In the genomic region with DNA sequence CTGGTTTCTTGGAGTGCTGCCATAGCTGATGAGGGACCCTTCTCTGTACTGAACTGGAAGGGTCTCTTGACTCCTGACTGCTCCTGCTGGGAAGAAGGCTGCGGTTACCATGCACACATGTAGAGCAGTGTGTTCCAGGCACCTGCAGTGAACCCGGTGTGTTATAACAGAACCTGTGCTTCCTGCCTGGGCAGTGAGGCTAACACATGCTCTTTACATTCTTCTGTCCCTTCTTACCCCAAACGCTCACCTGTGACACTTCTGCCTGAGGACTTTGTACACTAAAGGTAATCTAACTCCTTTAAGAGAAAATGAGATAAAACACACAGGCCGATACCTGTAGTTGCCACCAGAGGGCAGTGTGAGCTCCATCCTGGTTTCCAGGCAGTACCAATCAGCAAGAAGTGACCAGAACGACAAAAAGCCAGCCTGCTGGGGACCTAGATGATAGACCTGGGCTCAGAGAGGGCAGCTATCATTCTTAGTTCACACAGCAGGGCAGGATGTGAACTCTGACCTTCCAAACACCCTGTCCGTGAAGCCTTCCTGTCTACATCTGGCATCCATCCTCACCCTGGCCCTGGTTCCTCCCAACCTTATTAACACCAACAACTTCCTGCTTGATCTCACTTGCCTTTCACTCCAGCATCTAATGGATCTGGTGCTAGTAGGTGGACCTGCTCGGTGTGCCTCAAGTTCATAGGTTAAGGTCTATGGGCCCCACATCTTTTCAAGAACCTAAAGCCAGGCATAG, we compare ENCODE assay signal across 8 mouse cellular contexts. TPM values are rescaled to one million over a fixed set of nuclear protein-coding genes. Genes with fewer than 3 reads are reported as not detected.
DNase-seq lines count a peak whose midpoint lies in the region; ATAC-seq and TF ChIP-seq lines count a peak whose summit lies in the region.

No protein-coding gene starts in this region.

- no peak for DNase-seq in testis, postnatal 14 days (ENCODE audit: low spot score)
- DNase-seq in gastrocnemius, adult 8-10 months (ENCODE audit: low spot score in 2 of 2) = peak; percentile 60 to 63
- peak; percentile 77 for DNase-seq in left cerebral cortex, postnatal 4 days

- WGBS in intestine, postnatal 0 days = 24% methylated on average over 7 of the region's 7 CpGs
- 30% methylated on average over 7 of the region's 7 CpGs for WGBS in stomach, embryonic 14.5 days

- peak; percentile 59 for ATAC-seq in intestine, postnatal 0 days
- ATAC-seq in monocyte, adult 5-6 weeks (replicated peaks; ENCODE audit: insufficient number of reproducible peaks, low FRiP score, low TSS enrichment, poor library complexity, severe bottlenecking) = peak; percentile 57
- peak; percentile 35; the same call in 1 of the 2 replicates for ATAC-seq in stomach, embryonic 14.5 days (ENCODE audit: insufficient number of reproducible peaks, insufficient read depth, low FRiP score, low read depth)

- H3K36me3 ChIP-seq in testis, adult 2 months (ENCODE audit: control insufficient read depth, insufficient read depth, low read length) = no peaks in the 10 kb centered on the region
- H3K36me3 ChIP-seq in intestine, postnatal 0 days (ENCODE audit: control insufficient read depth, insufficient read depth) = no peaks in the 10 kb centered on the region
- no peaks in the 10 kb centered on the region for H3K36me3 ChIP-seq in stomach, embryonic 14.5 days (ENCODE audit: control insufficient read depth, insufficient read depth, low read length)

- no peak for TF ChIP-seq POLR2A in testis, adult 2 months (IDR thresholded peaks at IDR 0.05; ENCODE audit: control insufficient read depth, low read depth, low read length)
- TF ChIP-seq POLR2A in cortical plate, adult 2 months (IDR thresholded peaks at IDR 0.05; ENCODE audit: extremely low read depth, insufficient read depth, low read length) = no peak

- H3K4me2 ChIP-seq in intestine, postnatal 0 days (replicated peaks; ENCODE audit: low read depth) = no peak overlapping the region
- no peak overlapping the region for H3K4me2 ChIP-seq in stomach, embryonic 14.5 days (replicated peaks; ENCODE audit: low read depth, low read length)

- peak; percentile 78; the same call in 1 of the 2 replicates for TF ChIP-seq CTCF in testis, adult 2 months (IDR thresholded peaks at IDR 0.05; ENCODE audit: control insufficient read depth, insufficient read depth, insufficient replicate concordance, low read depth, low read length)
- peak; percentile 94 for TF ChIP-seq CTCF in cortical plate, adult 2 months (IDR thresholded peaks at IDR 0.05; ENCODE audit: extremely low read depth, insufficient read depth, low read length)
- TF ChIP-seq CTCF in intestine, postnatal 0 days (IDR thresholded peaks at IDR 0.05; ENCODE audit: low read depth) = peak; percentile 94

- H3K9me3 ChIP-seq in intestine, postnatal 0 days (ENCODE audit: control insufficient read depth) = no peaks in the 10 kb centered on the region
- no peaks in the 10 kb centered on the region for H3K9me3 ChIP-seq in stomach, embryonic 14.5 days (ENCODE audit: control insufficient read depth, low read depth, low read length)

- intact Hi-C loops in left cerebral cortex, postnatal 4 days (cut with DNase I) = no loop called here

- peaks cover 10% of the 10 kb centered on the region for H3K4me1 ChIP-seq in testis, adult 2 months (ENCODE audit: control insufficient read depth, insufficient read depth, low read length)
- peaks cover 2% of the 10 kb centered on the region; the same call in 1 of the 2 replicates for H3K4me1 ChIP-seq in cortical plate, adult 2 months (ENCODE audit: control insufficient read depth, insufficient read depth, low read length)
- no peaks in the 10 kb centered on the region for H3K4me1 ChIP-seq in intestine, postnatal 0 days (replicated peaks; ENCODE audit: control insufficient read depth, insufficient read depth, low read length)
- H3K4me1 ChIP-seq in stomach, embryonic 14.5 days (ENCODE audit: control insufficient read depth, insufficient read depth, low read length) = peaks cover 4% of the 10 kb centered on the region; the same call in 1 of the 2 replicates

- no peak overlapping the region for H3K4me3 ChIP-seq in testis, adult 2 months (ENCODE audit: control insufficient read depth, low read depth, low read length)
- H3K4me3 ChIP-seq in cortical plate, adult 2 months (ENCODE audit: insufficient read depth, low read length) = no peak overlapping the region
- H3K4me3 ChIP-seq in intestine, postnatal 0 days (ENCODE audit: low read depth, low read length) = no peak overlapping the region
- no peak overlapping the region for H3K4me3 ChIP-seq in stomach, embryonic 14.5 days (ENCODE audit: low read depth, low read length)

- no peaks in the 10 kb centered on the region for H3K27me3 ChIP-seq in testis, adult 2 months (ENCODE audit: control insufficient read depth, insufficient read depth, low read length)
- no peaks in the 10 kb centered on the region for H3K27me3 ChIP-seq in intestine, postnatal 0 days (replicated peaks; ENCODE audit: control insufficient read depth, insufficient read depth, low read length)
- no peaks in the 10 kb centered on the region for H3K27me3 ChIP-seq in stomach, embryonic 14.5 days (ENCODE audit: control insufficient read depth, insufficient read depth, low read length)

- H3K9ac ChIP-seq in intestine, postnatal 0 days (ENCODE audit: low read depth, low read length) = no peak overlapping the region
- H3K9ac ChIP-seq in stomach, embryonic 14.5 days (replicated peaks; ENCODE audit: low read depth, low read length) = no peak overlapping the region

- H3K27ac ChIP-seq in testis, adult 2 months (ENCODE audit: control insufficient read depth, insufficient read depth, low read depth, low read length) = no peak overlapping the region
- H3K27ac ChIP-seq in cortical plate, adult 2 months (ENCODE audit: insufficient read depth, low read length) = no peak overlapping the region
- H3K27ac ChIP-seq in intestine, postnatal 0 days (ENCODE audit: low read depth, low read length) = 0 out of 2 replicates have a peak overlapping the region, but pooled peaks have one; percentile 46
- H3K27ac ChIP-seq in stomach, embryonic 14.5 days (ENCODE audit: low read length) = no peak overlapping the region

RNA-seq across cellular contexts. Expression of a gene that starts 16.6 kb away (rescaled TPM):
- polyA plus RNA-seq in testis, adult 2 months (2012; rRNA removed) = 8.2 and 9.8 TPM in 2 replicates
- 3.6 and 3.9 TPM in 2 replicates for polyA plus RNA-seq in cortical plate, adult 2 months (2012; rRNA removed)
- 1 to 10 TPM in 3 of 4 experiments, under 1 TPM in 1; 0.82 to 2.9 (median 1.6) TPM for total RNA-seq in gastrocnemius, adult 8-10 months (2022)
- 14.3 and 16.0 TPM in 2 replicates for polyA plus RNA-seq in intestine, postnatal 0 days (2015; fragmentation: Nextera tagmentation; extraction: Ambion mirVana)
- total RNA-seq in left cerebral cortex, postnatal 4 days (2021) = 10 to 100 TPM; 12.2 to 13.4 TPM
- total RNA-seq in monocyte, adult 5-6 weeks (2017) = 0.67 to 0.87 TPM in 2 of 3 replicates, not detected in the other
- polyA plus RNA-seq in stomach, embryonic 14.5 days (2014; fragmentation: Nextera tagmentation; extraction: Ambion mirVana) = 38.8 and 42.0 TPM in 2 replicates

RNA-seq across cellular contexts. Expression of a gene that starts 19.5 kb away (rescaled TPM):
- 0.47 and 0.59 TPM in 2 replicates for polyA plus RNA-seq in testis, adult 2 months (2012; rRNA removed)
- polyA plus RNA-seq in cortical plate, adult 2 months (2012; rRNA removed) = 0.11 and 0.29 TPM in 2 replicates
- not detected for total RNA-seq in gastrocnemius, adult 8-10 months (2022)
- polyA plus RNA-seq in intestine, postnatal 0 days (2015; fragmentation: Nextera tagmentation; extraction: Ambion mirVana) = 0.58 and 0.63 TPM in 2 replicates
- under 1 TPM in 1 of 2 experiments, not detected in 1; 0.08 TPM for total RNA-seq in left cerebral cortex, postnatal 4 days (2021)
- 102 to 350 TPM (median 102 TPM) in 3 replicates for total RNA-seq in monocyte, adult 5-6 weeks (2017)
- 0.34 and 0.41 TPM in 2 replicates for polyA plus RNA-seq in stomach, embryonic 14.5 days (2014; fragmentation: Nextera tagmentation; extraction: Ambion mirVana)

RNA-seq across cellular contexts. Expression of a gene that starts 29.9 kb away (rescaled TPM):
- polyA plus RNA-seq in testis, adult 2 months (2012; rRNA removed) = 6.0 and 7.0 TPM in 2 replicates
- 13.8 and 20.9 TPM in 2 replicates for polyA plus RNA-seq in cortical plate, adult 2 months (2012; rRNA removed)
- total RNA-seq in gastrocnemius, adult 8-10 months (2022) = not detected
- polyA plus RNA-seq in intestine, postnatal 0 days (2015; fragmentation: Nextera tagmentation; extraction: Ambion mirVana) = 0.05 and 0.10 TPM in 2 replicates
- 1 to 10 TPM; 5.5 to 6.5 TPM for total RNA-seq in left cerebral cortex, postnatal 4 days (2021)
- total RNA-seq in monocyte, adult 5-6 weeks (2017) = 0.10 to 0.29 TPM in 2 of 3 replicates, not detected in the other
- 0.12 TPM in 1 of 2 replicates, not detected in the other for polyA plus RNA-seq in stomach, embryonic 14.5 days (2014; fragmentation: Nextera tagmentation; extraction: Ambion mirVana)

RNA-seq across cellular contexts. Expression of a gene that starts 46.1 kb away (rescaled TPM):
- polyA plus RNA-seq in testis, adult 2 months (2012; rRNA removed) = 0.74 and 1.4 TPM in 2 replicates
- polyA plus RNA-seq in cortical plate, adult 2 months (2012; rRNA removed) = 0.04 and 0.11 TPM in 2 replicates
- under 1 TPM in 1 of 4 experiments, not detected in 3; 0.11 TPM for total RNA-seq in gastrocnemius, adult 8-10 months (2022)
- polyA plus RNA-seq in intestine, postnatal 0 days (2015; fragmentation: Nextera tagmentation; extraction: Ambion mirVana) = 0.63 and 0.84 TPM in 2 replicates
- total RNA-seq in left cerebral cortex, postnatal 4 days (2021) = not detected
- total RNA-seq in monocyte, adult 5-6 weeks (2017) = 0.58 TPM in 1 of 3 replicates, not detected in the others
- 0.50 and 0.52 TPM in 2 replicates for polyA plus RNA-seq in stomach, embryonic 14.5 days (2014; fragmentation: Nextera tagmentation; extraction: Ambion mirVana)

RNA-seq across cellular contexts. Expression of a gene that starts 58.0 kb away (rescaled TPM):
- polyA plus RNA-seq in testis, adult 2 months (2012; rRNA removed) = 5.5 and 9.6 TPM in 2 replicates
- polyA plus RNA-seq in cortical plate, adult 2 months (2012; rRNA removed) = 6.0 and 7.2 TPM in 2 replicates
- total RNA-seq in gastrocnemius, adult 8-10 months (2022) = 1 to 10 TPM in 2 of 4 experiments, not detected in 2; 1.1 to 1.3 TPM
- polyA plus RNA-seq in intestine, postnatal 0 days (2015; fragmentation: Nextera tagmentation; extraction: Ambion mirVana) = 9.0 and 9.9 TPM in 2 replicates
- total RNA-seq in left cerebral cortex, postnatal 4 days (2021) = 1 to 10 TPM; 1.4 to 4.2 TPM
- 125 to 216 TPM (median 199 TPM) in 3 replicates for total RNA-seq in monocyte, adult 5-6 weeks (2017)
- polyA plus RNA-seq in stomach, embryonic 14.5 days (2014; fragmentation: Nextera tagmentation; extraction: Ambion mirVana) = 9.4 and 15.9 TPM in 2 replicates
